Mouse (Mus musculus): ENCODE measurements around the gene Abcb10.

DNA sequence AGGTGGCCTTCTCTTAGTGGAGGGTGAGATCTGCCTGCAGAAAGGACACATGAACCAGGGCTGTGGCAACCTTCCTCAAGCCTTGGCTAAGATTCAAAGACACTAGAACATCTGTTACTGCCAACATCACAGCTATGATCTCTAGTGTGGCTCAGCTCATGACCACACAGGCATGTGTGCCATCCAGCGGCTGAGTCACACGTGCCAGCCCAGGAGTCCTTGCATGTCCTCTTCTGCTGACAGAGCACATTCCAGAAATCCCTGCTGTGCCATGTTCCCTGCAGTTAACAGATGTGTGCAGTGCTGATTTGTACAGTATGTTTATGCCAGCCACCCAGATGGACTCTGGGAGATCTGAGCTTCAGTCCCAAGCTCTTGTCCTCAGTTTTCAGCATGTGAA lies 16.6 kb upstream of the Abcb10 start:
- TF ChIP-seq GATA1 (IDR thresholded peaks at IDR 0.05; ENCODE audit: low read length) (no peak), TAL1 (IDR thresholded peaks at IDR 0.05; ENCODE audit: low read length) (no peak)

Data from erythroblast, embryonic 14.5 days (primary cell).